Mouse (Mus musculus): ENCODE data around the gene Zfp54.
"Not testable (repeated sequence)": the region's sequence is repeated elsewhere in the genome, so short reads cannot be mapped to it uniquely, and the experiment has no call there.

Zfp54 gene

DNA sequence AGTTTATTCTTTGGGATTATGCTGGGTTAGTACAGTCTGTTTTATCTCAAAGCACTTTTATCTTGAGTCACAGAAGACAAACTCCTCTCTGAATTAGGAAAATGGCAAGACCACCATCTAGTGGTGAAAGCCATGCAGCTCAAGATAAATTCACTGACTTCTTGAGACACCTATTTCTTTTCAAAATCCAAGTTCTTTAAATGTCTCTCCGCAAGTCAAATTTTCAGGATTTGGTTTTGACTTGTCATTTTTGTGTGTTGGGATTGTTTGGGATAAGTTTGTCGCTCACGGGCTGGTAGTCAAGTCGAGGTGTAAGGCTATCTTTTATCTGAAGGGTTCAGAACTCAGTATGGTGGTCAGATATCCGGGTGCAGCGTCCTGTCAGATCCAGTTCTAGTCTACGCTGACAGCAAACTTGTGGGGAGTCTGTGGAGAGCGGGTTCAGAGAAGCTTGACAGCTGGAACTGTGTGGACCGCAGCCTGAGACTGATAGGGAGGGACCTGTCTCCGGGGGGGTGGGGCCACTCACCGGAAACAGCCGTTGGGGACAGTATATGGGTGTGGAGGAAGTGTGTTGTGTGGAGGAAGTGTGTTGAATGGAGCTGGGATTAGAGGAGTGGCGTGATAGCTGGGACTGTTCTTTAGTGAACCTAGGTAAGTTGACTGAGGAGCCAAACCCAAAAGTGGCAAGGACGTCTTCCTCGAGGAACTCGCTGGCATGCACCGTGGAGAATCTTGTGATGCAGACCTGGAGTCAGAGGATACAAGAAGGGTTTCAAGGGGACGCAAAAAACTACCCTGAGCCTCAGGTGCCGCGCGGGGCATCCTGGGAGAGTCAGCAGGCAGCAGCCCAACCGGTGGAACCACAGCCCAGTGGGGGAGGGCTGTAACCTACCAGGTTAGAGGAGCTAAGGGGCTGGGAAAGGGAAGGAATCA, at the start of gene Zfp54:
Gene Zfp54 (plus strand): TSS at position 564 of the 936 bp plus-strand sequence.
- in situ Hi-C loops (cut with MboI; ENCODE audit: low pct_unique_long_range_greater_than_20kb in 1 of 2, low sequenced_read_pairs in 2 of 2, unreplicated experiment in 1 of 2): loop anchor here in 1 of 2 experiments (5.0 kb wide), 1 partner anchor 151 kb away; no protein-coding TSS in a partner anchor

DNA sequence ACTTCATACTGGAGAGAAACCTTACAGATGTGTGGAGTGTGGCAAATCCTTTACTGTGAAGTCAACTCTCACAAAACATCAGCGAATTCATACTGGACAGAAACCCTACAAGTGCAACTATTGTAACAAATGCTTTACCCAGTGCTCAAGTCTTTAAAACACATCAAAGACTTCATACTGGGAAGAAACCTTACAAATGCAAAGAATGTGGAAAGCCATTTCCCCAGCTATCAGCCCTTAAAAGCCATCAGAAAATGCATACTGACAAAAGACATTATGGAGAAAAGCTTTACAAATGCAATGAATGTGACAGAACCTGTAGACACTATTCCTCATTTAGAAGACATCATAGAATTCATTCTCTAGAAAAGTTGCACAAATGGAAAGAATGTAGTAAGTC, 47.7 kb upstream of the Zfp54 start:
- in situ Hi-C loops (cut with MboI; ENCODE audit: low pct_unique_long_range_greater_than_20kb in 1 of 2, low sequenced_read_pairs in 2 of 2, unreplicated experiment in 1 of 2): no loop called here

DNA sequence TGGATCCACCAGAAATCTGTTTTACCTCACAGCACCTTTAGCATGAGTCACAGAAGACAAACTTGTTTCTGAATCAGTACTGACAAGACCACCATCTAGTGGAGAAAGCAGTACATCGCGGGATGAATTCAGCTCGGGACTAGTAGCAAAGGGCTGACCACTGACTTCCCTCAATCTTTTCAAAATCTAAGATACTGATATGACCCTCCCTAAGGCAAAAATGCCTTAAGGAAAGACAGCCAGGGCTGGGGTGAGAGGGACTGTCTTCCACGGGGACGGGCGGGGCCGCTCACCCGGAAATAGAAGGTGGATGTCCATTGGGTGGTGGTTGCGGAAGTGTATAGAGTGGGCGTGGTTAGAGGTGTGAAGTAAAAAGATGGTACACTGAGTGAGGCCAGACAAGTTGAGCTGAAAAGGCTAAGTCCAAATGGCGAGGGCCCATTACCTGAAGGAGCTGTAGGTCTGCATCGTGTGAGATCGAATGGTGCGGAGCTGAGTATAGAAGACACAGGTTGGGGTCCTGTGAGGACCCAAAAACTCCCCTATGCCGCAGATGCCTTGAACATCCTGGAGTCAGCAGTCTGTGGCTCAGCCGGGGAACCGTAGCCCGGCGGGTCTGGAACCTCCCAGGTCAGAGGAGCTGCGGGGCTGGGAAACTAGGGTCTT, 39.5 kb upstream of the Zfp54 start, which contains the start of gene Zfp677:
Gene Zfp677 (plus strand): TSS at position 358 of the 666 bp plus-strand sequence.
- in situ Hi-C loops (cut with MboI; ENCODE audit: low pct_unique_long_range_greater_than_20kb in 1 of 2, low sequenced_read_pairs in 2 of 2, unreplicated experiment in 1 of 2): no loop called here

DNA sequence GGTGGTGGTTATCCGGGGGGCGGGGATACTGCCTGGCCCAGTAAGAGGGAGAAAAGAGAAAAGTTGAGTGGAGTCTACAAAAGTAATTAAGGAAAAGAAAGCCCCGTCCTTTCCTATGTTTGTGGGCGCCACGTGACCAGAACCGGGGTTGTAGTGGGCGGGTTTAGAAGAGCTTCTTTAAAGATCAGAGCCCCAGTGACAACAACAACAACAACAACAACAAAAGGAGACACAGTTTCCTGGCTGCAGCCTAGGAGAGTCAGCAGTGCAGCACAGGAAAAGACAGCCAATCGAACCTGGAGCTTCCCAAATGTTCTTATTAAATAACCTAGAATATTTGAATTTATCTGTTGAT, 39.0 kb upstream of the Zfp54 start:
- in situ Hi-C loops (cut with MboI; ENCODE audit: low pct_unique_long_range_greater_than_20kb in 1 of 2, low sequenced_read_pairs in 2 of 2, unreplicated experiment in 1 of 2): no loop called here

DNA sequence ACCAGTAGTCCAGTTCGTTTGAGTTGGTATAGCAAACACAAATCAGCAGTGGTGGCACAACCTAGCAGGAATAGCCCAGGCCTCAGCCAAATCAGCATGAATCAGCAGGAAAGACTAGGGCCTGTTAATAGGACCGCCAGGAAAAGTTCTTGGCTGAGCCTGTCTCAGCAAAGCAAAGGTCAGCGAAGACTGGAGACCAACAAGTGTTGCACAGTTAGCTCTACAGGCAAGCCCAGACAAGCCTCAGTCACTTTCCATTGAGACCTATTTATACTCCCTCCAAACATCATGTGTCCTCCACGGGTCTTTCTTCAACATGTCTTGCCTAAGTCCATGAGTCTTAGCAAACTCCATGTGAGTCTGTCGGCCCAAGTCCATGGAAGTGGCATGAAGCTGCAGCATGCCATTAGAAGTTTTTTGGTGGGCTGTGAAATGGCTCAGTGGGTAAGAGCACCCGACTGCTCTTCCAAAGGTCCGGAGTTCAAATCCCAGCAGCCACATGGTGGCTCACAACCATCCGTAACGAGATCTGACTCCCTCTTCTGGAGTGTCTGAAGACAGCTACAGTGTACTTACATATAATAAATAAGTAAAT, 15.9 kb downstream of the Zfp54 start:
- in situ Hi-C loops (cut with MboI; ENCODE audit: low pct_unique_long_range_greater_than_20kb in 1 of 2, low sequenced_read_pairs in 2 of 2, unreplicated experiment in 1 of 2): not testable (repeated sequence)

DNA sequence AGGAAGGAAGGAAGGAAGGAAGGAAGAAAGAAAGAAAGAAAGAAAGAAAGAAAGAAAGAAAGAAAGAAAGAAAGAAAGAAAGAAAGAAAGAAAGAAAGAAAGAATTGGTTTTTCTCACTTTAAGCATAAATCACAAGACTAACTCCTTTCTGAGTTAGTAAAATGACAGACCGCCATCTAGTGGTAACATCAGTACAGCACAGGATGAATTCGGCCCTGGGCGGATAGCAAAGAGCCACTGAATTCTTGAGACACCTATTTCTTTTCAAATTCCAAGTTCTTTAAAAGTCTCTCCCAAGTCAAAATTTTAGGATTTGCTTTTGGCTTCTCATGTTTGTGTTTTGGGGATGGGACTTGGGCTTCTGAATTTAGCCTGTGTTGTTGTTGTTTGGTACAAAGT, 26.6 kb downstream of the Zfp54 start:
- in situ Hi-C loops (cut with MboI; ENCODE audit: low pct_unique_long_range_greater_than_20kb in 1 of 2, low sequenced_read_pairs in 2 of 2, unreplicated experiment in 1 of 2): no loop called here

DNA sequence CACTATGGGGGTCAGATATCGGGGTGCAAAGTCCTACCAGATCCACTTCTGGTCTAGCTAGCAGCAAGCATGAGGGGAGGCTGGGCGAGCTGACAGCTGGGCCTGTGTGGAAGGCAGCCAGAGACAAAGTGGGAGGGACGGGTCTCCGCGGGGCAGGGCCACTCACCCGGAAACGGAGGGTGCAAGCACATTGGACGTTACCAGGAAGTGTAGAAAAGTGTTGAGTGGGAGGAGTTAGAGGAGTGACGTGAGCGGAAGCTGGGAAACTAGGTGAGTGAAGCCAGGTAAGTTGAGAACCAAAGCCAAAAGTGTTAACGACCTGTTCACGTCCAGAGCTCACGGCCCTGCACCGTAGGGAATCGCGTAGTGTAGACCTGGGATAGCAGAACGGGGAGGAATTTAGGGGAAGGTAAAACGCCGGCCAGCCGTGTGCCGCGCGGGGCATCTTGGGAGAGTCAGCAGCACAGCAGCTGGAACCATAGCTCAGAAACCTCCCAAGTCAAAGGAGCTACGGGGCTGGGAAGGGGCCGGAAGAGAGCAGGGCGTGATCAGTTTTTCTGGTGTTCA, 27.2 kb downstream of the Zfp54 start, which contains the start of gene Zfp51:
Gene Zfp51 (plus strand): TSS at position 237 of the 567 bp plus-strand sequence.
- in situ Hi-C loops (cut with MboI; ENCODE audit: low pct_unique_long_range_greater_than_20kb in 1 of 2, low sequenced_read_pairs in 2 of 2, unreplicated experiment in 1 of 2): no loop called here

DNA sequence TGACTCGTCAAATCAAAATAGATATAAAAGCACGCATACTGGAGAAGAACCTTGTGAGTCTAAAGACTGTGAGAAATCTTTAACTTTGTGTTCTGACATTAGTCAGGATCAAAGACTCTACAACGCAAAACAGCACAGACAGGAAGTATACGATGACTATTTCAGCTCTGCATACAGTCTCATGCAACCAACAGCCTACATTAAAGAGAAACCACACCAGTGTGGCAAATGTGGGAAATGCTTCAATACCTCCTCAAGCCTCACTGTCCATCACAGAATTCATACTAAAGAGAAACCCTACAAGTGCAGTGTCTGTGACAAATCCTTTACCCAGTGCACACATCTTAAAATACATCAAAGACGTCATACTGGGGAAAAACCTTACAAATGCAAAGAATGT, 40.5 kb downstream of the Zfp54 start:
- in situ Hi-C loops (cut with MboI; ENCODE audit: low pct_unique_long_range_greater_than_20kb in 1 of 2, low sequenced_read_pairs in 2 of 2, unreplicated experiment in 1 of 2): no loop called here

DNA sequence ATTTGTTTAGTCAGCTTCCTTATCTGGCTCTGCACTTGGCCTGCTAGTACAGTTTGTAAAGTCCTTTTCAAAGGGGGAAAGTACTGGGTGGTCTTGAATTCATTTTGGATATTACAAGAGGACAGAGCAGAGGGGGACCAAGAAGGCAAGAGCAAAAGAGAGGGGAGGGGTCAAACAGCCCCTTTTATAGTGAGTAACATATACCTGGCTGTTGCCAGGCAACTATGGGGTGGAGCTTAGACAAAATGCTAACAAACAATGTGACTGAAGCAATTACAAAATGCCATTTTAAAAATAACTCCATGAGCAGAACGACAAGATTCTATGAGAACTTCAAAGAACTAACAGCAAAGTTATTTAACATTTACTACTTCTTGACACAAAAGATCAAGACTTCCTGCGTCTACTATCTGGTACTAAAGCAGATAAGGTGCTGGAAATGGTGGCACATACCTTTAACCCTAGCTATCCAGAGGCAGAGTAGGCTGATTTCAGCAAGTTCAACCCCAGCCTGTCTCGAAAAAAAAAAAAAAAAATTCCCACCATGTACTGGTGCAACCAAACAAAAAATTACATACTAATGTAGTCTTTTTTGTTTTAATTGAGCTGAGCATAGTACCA, 49.1 kb downstream of the Zfp54 start:
- in situ Hi-C loops (cut with MboI; ENCODE audit: low pct_unique_long_range_greater_than_20kb in 1 of 2, low sequenced_read_pairs in 2 of 2, unreplicated experiment in 1 of 2): no loop called here

DNA sequence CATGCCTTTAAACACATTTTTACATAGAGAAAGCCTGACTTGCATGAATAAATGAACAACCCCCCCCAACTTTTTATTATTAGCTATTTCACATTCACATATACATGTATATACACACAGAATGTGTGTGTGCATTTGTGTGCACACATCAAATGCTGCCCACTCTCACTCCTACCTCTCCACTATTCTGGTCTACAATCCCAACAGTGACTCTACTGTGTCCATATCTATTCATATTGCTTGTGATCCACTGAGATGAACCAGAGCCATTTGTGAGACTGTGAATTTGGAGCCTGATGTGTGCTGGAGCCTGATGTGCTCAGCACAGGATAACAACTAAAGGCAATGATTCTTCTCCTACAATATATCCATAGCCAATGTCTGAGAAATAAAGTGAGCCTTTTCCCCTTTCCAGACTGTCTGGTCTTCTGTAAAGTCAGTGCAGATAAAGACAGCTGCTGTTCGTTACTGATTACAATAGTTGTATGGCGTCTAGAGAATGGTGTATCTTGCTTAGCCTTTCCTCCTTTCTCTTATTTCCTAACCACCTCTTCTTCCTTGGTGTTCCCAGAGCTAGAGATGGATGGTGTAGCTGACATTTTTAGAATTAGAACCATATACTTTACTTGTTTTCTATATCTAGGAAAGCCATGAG, 49.8 kb downstream of the Zfp54 start:
- in situ Hi-C loops (cut with MboI; ENCODE audit: low pct_unique_long_range_greater_than_20kb in 1 of 2, low sequenced_read_pairs in 2 of 2, unreplicated experiment in 1 of 2): no loop called here

DNA sequence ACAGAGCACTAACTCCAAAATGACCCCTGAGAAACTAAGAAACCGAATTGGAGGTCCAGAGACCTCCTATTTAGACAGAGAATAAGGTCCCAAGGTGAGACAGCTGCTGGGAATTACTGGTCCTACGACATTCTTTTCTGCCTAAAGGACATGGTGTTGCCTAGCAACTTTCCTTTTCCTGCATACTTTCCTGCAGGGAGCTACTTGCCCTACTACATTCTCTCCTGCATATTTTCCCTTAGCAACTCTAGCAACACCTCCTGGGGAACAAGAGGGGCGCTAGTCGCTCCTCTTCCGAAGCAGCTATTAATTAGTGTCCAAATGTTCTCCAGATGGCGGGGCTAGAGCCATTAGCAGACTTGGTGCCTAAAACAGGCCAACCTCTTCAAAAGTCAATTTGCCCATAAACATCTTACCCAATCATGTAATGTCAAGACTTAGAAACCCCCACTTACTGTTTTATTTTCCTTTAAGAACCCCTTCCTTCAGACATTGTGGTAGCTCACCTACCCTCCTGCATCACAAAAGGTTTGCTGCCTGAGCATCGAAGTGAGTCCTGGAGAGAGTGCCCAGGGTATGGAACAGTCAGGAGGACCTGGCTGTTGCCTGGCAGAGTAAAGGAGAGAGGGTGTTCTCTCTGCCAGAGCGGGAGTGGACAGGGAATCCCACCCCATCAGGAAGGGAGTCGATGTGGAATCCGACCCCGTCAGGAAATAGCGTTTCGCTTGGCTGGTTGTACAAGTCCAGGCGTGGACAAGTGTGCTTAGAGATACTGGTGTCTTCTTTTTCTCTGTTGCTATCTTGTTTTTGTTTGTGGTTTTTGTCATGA, 50.5 kb downstream of the Zfp54 start:
- in situ Hi-C loops (cut with MboI; ENCODE audit: low pct_unique_long_range_greater_than_20kb in 1 of 2, low sequenced_read_pairs in 2 of 2, unreplicated experiment in 1 of 2): no loop called here

DNA sequence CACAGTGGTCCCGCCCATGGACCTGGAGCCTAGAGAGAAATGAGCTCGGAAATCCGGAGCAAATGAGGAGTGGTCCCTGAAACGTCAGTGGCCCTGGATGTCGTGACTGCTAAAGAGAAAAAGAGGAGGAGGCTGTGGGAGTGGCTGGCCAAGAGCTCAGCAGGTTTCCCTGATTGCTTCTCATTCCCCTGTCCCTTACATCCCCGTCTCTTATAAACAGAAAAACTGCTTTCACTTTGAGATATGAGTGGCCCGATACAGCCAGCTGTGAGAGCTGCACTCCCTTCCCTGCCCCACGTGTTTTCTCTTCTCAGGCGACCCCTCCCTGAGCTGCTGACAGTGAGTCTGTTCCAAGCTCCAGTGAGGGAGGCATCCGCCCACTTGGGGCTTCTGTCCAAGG, 51.7 kb downstream of the Zfp54 start:
- in situ Hi-C loops (cut with MboI; ENCODE audit: low pct_unique_long_range_greater_than_20kb in 1 of 2, low sequenced_read_pairs in 2 of 2, unreplicated experiment in 1 of 2): not testable (repeated sequence)

DNA sequence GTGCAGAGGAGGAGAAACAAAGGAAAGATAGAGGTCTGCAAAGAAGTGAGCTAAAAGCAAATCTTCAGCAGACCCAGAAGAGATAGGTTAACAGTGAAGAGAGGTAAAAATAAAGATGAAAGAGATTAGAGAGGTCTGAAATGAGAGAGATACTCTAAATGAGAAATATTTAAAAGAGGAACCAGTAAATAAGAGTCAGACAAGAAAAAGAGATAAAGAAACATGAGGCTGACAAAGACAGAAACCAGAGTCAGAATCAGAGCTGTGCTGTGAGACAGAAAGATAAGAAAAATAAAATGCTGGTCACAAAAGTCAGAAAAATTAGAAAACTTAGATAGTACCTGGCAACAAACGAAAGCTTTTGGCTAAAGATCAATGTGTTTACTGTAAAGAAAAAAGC, 52.3 kb downstream of the Zfp54 start:
- in situ Hi-C loops (cut with MboI; ENCODE audit: low pct_unique_long_range_greater_than_20kb in 1 of 2, low sequenced_read_pairs in 2 of 2, unreplicated experiment in 1 of 2): not testable (repeated sequence)

DNA sequence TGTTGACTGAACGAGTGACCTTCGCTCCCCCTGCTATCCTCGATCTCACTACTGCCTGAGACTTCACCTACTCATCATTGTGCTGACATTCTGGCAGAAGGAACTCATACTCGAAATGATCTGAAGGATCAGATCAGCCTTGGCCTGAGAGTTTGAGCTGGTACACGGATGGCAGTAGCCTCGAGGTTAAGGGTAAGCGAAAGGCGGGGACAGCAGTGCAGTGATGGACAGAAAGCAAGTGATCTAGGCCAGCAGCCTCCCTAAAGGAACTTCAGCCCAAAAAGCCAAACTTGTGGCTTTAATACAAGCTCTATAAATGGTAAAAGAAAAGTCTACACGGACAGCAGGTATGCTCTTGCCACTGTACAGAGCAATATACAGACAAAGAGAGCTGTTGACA, 53.3 kb downstream of the Zfp54 start:
- in situ Hi-C loops (cut with MboI; ENCODE audit: low pct_unique_long_range_greater_than_20kb in 1 of 2, low sequenced_read_pairs in 2 of 2, unreplicated experiment in 1 of 2): not testable (repeated sequence)

DNA sequence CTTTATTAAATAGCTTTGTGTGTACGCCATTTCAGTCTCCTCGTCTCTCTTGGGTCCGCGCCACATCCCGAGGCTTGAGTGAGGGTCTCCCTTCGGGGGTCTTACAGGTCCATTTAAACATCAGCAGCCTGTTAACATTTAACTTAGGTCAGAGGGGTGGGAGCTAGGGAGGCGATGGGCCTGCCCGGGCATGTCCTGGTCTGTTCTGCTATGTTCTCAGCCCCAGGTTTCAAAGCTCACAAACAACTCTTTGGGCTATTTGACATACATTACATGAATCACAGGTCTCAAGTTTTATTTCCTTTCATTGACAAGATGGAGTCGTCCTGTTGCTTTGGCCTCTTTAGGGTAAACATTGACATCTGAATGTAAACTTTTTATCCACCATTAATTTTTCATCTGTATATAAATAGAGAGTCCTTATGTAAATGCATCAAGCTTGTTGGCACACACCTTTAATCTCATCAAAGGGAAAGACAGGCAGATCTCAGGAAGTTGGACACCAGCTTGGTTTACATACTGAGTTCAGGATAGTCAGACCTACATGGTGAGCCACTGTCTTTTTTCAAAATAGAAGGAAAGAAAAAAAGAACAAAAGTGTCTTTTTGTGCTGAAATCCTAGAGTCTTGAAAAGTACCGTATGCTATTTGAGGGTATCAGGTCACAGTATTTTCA, 55.2 kb downstream of the Zfp54 start:
- in situ Hi-C loops (cut with MboI; ENCODE audit: low pct_unique_long_range_greater_than_20kb in 1 of 2, low sequenced_read_pairs in 2 of 2, unreplicated experiment in 1 of 2): not testable (repeated sequence)
